Mouse (Mus musculus) T-helper 2 cell (primary cell): ENCODE measurements around the gene Mtg2.

Experiments used
- in situ Hi-C: fragments of 300-600 bp; cut with MboI, MseI; formaldehyde crosslinking; loops from one replicate; pipeline ENCODE4 v1.15.1; 2025; ENCODE audit warnings: high pct_unique_total_duplicates

The Mtg2 gene

DNA sequence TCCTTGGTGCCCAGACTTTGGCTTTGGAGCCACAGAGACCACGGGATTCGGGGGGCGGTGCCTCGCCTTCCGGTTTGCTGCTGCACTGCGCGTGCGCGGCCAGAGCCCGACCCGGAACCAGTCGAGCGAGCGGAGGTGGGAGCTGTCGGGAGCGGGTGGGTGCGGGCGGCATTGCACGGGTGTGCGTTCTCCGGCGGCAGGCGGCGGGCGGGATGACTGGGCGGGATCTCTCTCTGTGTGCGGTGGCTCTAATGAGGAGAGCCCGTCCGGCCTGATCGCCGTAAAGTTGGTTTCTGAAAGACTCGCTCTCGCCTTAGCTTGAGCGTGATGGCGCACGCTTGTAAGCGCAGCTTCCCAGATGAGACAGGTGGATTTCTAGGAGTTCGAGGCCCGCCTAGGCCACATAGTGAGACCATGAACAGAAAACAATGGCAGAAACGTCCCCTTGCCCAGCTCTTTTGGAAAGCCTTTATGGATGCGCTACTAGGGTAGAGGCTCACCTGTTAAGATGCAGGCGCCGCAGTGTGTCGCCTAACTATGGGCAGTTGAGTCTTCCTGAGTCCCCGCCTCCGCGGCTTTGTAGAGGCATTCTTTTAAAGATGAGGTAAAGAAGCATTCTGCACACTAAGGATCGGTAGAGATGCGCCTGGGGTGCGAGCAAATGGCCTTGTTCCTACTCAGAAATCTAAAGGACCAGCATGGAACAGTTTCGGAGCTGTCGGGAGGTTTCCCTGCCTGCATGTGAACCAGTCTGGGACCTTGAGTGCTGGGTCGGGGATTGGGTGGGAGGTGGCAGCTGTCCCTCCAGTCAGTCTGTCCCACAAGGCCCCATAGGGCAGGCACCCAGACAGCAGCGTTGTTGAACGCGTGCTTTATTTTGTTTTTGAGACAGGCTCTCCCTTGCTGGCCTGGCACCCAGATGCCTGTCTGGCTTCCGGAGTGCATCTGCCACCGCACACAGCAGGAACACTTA is at the start of gene Mtg2:
Mtg2 (plus strand) TSS at position 108 of the 973 bp plus-strand sequence.
- in situ Hi-C loops: loop anchor here (5.0 kb wide), 1 partner anchor 43 kb away; no protein-coding TSS in a partner anchor

DNA sequence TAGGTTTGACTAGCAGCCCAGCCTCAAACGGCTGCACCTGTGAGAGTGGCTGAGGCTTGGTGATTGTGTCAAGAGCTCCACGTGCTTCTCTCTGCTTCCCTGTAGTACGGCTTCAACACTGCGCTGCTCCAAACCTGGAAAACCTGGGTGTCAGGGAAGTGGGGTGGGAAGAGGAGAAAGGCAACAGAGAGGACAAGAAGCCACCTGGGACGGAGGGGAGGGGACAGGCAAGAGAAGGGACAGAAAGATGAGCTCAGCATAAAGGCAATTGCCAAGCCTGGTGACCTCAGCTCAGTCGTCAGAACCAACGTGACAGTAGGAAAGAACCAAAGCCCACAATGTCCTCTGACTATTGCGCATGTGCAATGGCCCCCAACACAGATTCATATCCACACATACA is 49.5 kb upstream of the Mtg2 start:
- in situ Hi-C loops: no loop called here

DNA sequence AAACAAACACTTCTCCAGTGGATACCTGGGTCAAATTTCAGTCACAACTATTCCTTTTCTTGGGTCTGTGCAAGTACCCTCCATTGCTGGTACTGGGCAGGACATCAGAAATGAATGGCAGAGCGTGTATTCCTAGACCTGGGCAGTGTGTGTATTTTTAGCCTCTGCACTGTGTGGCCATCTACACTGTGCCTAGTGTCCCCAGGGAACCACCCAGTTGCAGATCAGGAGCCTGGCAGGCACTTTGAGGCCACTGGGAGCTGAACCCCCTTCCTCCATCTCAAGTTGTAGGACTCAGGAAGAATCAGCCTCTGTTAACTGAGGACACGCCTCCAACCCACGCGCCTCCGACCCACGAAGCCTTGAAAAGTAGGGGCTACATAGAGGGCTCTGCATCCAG is 47.6 kb upstream of the Mtg2 start:
- in situ Hi-C loops: no loop called here

DNA sequence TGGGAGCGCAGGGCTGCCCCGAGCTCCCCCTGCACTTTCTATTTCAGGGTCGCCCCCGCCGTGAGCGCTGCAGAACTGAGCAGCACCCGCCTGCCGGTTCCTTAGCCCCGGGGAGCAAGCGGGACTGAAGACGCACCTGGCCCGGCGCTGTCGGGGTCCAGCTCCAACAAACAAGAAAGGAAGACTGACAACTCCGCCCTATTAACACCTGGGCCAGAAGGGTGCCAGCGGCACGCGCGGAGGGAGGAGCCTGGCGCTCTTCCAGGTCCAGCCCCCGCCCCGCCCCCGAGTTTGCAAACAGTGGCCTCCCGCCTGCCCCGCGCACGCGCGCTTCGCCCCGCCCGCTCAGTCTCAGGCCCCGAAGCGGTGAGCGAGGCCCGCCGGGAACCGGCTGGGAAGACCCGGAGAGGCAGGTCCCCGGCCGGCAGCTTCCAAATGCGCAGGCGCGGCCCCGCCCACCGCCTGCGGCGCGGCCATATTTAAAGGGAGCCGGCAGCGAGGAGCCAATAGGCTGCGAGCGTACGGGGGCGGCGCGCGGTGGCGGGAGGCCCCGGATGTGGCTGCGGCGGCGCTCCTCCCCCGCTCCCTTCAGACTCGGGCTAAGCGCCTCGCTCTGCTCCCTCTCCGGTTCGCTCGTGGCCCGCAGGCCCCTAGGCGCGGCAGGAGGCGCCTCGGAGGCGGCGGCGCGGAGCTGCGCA is 45.8 kb upstream of the Mtg2 start, which contains the start of gene Lsm14b:
Lsm14b (plus strand) TSS at position 587 of the 698 bp plus-strand sequence.
- in situ Hi-C loops: loop anchor here (5.0 kb wide), 1 partner anchor 48 kb away; the partner anchor contains the start of gene Mtg2

DNA sequence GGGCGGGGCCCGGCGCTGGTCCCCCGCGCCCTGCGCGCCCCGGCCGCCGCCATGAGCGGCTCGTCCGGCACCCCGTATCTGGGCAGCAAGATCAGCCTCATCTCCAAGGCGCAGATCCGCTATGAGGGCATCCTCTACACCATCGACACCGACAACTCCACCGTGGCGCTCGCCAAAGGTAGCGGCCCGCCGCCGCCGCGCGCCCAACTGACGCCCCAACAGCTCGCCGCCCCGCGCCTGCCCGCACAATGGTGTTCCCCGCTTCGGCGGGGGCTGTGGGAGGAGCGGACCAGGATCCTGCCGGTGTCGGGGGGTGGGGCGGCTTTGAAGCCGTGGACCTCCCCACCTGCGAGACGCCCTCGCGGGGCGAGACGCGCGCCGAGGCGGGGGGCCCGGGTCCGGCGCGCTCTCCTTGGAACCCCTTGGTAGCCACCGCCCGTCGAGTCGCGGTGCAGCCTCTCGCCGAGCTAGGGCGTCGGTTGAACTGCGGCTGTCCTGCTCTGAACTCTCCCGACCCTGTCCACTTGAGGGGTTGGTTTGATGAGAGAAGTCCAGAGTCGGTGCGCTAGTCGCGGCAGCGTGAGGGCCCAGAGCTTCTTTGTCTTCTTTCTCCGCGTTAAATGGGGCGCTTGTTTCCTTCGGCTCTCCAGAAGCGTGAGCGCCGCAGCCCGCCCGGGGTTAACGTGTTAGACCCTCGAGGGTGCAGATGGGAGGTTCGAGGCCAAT is 45.1 kb upstream of the Mtg2 start:
- in situ Hi-C loops: loop anchor here (5.0 kb wide), 1 partner anchor 47 kb away; the partner anchor contains the start of gene Mtg2

DNA sequence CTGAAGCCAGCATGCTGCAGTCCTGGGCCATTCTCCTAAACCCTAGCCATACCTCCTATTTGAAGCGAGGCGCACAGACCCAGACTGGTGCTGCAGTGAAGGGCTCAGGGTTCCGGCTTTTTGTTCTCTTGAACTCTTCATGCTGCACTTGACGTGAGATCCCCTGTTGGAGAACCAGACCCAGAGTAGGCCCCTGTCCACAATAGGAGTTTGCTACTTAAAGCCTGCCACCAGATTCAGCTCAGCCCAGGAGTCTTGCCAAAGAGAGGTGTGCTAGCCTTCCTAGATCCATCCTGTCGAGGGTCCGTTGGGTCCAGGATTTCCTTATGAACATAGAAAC is 44.6 kb upstream of the Mtg2 start:
- in situ Hi-C loops: loop anchor here (5.0 kb wide), 1 partner anchor 46 kb away; the partner anchor contains the start of gene Mtg2

DNA sequence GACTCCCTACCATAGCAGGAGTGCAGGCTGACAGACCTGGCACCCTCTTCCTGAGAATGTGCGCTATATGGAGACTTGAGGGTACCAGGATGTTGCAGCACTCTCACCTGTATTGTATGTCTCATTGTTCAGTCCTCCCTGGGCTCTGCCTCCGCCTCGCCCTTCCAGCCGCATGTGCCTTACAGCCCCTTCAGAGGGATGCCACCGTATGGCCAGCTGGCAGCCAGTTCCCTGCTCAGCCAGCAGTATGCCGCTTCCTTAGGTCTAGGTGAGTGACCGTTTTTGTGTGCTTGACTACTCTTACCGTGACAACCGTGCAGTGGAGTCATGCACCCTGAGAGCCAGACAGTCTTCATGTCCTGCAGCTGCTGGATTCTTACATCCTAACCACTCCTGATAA is 42.6 kb upstream of the Mtg2 start:
- in situ Hi-C loops: loop anchor here (5.0 kb wide), 1 partner anchor 45 kb away; the partner anchor contains the start of gene Mtg2

DNA sequence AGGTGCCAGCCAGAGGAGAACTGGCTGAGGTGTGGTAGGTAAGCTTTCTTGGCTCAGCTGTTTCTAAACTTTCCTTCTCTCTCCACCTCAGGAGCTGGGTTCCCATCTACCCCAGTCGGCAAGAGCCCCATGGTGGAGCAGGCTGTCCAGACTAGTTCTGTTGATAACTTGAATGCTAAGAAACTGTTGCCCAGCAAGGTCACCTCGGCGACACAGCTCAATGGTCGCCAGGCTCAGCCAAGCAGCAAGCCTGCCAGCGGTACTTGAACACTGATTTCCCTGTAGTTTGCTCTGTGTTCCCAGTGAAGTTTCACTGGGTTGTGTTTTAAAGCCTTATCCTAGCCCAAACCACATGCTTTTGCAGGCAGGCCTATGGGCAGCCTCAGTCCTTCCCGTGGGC is 39.1 kb upstream of the Mtg2 start:
- in situ Hi-C loops: no loop called here

DNA sequence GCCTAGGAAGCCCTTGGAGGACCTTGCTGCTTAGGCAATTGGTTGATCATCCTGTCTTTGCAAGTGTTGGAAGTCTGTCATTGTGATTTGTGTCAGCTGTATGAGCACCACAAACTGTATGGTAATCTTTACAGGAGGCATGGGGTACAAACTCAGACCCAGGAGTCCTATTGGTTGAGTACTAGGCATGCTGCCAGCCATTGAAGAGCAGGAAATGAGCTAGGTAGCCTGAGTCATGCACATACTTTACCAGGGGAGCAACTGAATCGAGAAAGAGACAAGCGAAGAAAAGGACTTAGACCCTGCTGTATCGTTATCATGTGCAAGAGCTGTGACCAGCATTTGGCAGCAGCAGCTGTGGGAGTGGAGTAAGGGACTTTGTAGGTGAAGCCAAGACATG is 37.5 kb upstream of the Mtg2 start:
- in situ Hi-C loops: no loop called here

DNA sequence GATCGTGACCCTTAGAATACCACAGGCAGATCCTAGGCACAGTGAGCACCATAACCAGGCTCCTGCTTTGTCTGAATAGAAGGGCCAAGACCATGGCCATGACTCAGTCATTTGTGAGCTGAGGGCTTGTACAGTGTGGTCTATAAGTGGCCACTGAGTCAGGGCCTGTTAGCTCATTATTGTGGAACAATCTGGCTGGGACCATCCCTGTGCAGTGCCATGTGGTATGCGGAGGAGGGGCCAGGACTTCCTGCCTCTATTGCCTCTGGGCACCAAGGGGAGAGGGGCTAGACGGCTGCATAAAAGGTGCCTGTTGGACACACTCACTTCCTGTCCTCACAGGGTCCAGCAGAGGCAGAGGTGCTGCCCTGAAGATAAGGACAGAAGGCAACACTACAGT is 36.4 kb upstream of the Mtg2 start:
- in situ Hi-C loops: no loop called here

DNA sequence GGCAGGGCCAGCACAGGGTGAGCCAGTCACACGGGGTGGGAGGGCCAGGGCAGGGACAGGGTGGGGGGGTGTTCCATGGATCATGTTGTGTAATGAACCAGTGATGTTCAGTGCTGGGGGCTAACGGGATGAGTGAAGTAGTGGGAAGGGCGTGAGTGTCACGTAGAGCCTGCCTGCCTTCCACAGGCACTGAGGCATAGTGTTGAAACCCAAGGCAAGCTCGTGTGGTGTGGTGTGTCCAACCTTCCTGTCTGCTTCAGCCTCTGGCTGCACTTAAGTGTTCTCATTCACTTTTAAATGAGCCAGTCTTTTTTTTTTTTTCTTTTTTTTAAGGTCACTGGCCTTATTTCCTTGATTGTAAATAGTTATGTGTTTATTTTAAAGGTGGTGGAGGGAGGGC is 35.6 kb upstream of the Mtg2 start:
- in situ Hi-C loops: no loop called here

DNA sequence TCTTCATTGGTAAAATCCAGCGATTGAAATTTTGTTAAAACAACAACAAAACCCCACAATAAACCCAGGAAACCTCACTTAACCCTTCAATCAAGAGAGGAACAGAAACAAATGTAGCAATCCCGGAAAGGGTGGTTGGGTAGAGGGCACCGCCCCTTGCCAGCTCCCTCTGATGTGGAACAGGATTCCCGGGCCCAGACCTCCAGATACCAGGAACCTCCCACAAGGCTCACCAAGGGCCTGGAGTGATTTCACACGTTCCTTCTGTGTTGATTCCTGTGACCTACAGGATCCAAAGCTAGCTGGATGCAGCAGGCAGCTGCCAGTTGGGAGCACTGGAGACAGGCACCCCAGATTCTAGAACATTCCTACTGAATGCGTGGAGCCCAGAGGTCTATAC is 30.0 kb upstream of the Mtg2 start:
- in situ Hi-C loops: loop anchor here (5.0 kb wide), 1 partner anchor 77 kb away; the partner anchor contains the start of gene Osbpl2

DNA sequence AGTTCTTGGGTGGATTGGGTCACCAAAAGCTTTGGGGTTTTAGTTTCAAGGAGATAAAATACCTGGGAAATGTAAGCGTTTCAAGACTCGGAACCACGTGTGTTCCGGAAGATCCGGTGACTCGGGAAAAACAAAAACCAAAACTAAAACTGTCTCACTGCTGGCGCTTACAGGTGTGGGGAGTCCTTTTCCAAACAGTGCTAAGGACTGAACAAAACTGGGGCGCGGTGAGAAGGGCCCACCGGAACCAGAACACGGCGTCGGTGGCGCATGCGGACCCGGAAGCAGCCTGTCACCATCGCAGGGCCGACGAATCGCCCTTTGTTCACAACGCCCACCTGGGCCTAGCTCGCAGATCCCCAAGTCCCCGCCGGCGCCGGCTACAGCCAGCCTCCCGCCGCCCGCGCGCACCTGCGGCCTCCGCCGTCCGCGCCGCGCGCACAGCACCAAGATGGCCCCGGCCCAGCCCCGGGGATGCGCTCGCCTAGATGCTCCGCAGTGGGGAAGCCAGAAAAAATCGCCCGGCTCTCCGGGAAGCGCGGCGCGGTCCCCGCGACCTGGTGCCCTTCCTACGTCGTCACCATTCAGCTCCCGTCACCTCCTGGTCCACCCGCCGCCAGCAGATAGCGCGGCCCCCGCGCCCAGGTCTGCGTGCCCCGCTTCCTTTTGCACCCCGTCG is 28.7 kb upstream of the Mtg2 start:
- in situ Hi-C loops: loop anchor here (5.0 kb wide), 1 partner anchor 76 kb away; the partner anchor contains the start of gene Osbpl2

DNA sequence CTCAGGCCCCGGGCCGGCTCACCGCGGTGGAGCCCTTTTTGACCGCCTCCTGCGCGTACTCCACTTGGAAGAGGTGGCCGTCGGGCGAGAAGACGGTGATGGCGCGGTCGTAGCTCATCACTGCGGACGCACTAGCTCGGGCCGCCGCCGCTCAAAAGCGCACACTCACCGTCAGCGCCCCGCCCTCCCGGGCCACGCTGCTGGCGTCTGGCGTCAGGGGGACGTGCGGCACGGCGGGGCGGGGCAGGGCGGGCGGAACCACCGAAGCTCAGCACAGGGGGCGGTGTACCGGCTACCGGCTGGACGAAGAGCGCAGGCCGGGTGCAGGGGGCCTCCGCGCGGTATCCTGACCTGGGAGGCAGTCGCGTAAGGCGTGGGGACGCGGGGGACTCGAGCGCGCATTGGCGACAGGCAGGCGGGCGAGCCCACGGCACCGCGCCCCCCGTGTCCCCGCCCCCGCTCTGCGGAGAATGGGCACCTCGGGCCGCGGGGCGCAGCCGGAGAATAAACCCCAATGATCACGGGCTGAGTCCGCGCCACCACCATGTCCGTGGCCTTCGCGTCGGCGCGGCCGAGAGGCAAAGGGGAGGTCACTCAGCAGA is 28.0 kb upstream of the Mtg2 start, which contains the start of the genes Psma7 and Ss18l1:
Psma7 (minus strand) TSS at position 178 of the 602 bp plus-strand sequence.
Ss18l1 (plus strand) TSS at position 254 of the 602 bp plus-strand sequence.
- in situ Hi-C loops: loop anchor here (5.0 kb wide), 1 partner anchor 75 kb away; the partner anchor contains the start of gene Osbpl2

DNA sequence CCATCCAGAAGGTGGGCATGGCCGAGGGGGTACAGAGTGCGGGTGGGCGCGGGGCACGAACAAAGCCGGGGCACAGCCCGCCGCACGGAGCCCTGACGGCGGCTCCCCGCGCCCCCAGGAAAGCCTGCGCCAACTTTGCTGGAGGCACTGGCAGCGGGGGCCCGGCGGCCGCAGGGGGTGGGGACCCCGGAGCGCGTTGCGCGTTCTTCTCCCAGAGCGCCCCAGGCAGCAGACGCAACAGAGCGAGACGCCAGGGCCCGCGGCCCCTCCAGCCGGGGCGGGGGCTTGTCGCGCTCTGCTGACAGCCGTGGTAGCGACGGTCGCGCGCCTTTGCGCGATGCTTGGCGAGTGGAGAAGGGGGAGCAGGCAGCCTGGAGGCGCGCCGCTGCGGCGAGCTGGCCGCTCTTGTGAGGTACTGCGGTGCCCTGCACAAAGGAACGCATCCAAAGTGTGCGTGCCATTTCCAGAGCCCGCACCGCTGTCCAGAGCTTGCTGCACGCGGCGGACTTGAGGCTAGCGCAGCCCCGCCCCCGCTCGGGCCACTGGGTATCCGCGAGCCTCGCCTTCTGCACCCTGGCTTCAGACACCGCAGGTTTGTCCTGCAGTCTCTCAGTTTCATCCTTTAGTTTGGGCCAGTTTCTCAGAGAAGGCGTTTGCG is 27.4 kb upstream of the Mtg2 start:
- in situ Hi-C loops: loop anchor here (5.0 kb wide), 1 partner anchor 74 kb away; the partner anchor contains the start of gene Osbpl2

DNA sequence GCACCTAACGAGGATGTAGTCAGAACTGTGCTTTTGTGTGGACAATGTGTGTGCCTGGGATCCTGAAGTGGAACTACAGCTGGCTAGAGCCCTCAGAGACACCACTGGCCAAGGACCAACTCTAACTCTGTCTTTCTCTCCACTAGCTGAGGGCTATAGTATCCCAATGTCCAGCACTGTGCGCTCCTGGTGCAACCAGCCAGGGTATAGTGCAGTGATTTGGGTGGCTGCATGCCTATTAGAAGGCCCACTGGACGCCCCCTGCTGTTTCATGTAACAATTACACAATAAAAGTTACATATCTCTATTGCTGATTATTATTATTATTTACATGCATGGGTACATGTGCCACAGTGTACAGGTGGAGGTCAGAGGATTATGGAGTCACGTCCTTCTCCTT is 25.1 kb upstream of the Mtg2 start:
- in situ Hi-C loops: loop anchor here (5.0 kb wide), 1 partner anchor 133 kb away; no protein-coding TSS in a partner anchor

DNA sequence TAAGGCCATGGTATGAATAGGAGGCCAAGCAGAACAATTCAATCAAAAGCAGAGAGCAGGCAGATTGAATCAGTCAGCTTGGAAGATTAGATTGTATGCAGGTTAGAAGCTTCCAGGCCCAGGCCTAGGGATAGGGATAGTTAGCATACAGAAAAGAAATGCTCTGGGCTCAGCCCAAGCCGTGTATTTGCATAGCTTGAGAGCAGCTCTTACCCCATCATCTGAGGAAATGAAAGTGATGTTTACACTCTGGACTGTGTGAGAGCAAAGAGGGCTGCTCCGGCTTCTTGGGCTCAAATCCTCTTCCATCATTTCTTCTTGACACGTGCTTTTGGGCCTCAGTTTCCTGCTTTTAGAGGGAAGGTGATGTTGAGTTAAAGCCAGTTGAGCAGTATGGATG is 22.8 kb upstream of the Mtg2 start:
- in situ Hi-C loops: loop anchor here (5.0 kb wide), 1 partner anchor 135 kb away; no protein-coding TSS in a partner anchor

DNA sequence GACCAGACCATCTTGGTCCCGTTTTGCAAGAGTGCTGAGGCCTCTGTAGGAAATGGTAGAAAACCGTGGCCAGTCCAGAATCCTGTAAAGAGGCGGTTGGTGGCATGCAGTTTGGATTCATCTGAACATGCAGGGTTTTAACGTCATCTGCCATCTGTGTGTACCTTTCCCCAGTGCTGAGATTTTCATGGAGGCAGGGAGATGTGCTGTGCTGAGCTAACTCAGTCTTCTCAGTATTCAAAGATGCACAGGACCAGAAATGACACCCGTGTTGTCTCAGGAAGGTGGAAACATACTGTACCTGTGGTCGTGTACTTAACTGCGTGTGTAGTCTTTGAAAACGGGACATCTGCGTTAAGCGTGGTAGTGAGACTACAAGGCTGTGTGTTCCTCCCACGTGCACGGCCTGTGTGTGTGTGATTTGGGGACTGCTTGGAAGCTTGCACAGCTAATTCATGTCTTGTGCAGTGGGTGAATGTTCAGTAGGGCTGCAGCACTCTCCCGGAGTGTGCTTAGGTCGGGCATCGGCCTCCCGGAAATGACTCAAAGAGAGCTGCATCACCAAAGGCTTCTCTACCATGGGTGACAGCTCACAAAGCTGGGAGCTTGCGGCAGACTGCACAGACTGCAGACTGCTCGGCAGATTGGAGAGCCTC is 22.3 kb upstream of the Mtg2 start:
- in situ Hi-C loops: loop anchor here (5.0 kb wide), 1 partner anchor 136 kb away; no protein-coding TSS in a partner anchor

DNA sequence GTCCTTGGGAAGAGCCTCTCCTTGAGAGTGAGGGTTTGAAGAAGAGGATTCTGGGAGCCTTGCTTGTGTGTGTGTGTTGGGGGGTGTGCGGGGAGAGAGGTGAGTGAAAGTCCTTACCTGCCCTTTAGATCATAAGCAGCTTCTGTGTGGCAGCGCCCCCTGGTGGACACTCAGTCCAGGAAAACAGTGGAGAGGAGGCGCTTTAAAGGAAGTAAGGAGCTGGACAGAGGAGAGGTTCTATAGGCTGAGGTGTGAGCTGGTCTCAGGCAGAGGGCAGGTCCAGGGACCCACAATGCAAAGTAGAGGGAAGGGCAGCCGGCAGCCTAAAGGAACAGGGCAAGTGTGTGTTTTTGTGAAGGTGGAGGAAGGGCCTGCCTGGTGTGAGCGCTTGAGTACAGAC is 19.4 kb upstream of the Mtg2 start:
- in situ Hi-C loops: no loop called here
